Mouse (Mus musculus) liver (tissue): Measurements from ENCODE around the gene Casc4.

Experiments
- DNase-seq: peaks from one replicate; pipeline ENCODE4 v3.0.0-alpha.2; 2020; ENCODE audit warnings: mixed read lengths

Casc4 gene

GRCm38 (mm10) chr2:121866632-121867050 is at the start of gene Casc4:
Casc4 (plus strand) TSS chr2:121866970.
- DNase-seq = peak; percentile 90

GRCm38 (mm10) chr2:121821787-121822186 is 45.0 kb upstream of the Casc4 start:
- no peak for DNase-seq

- no peak for DNase-seq
These were observed 42.1 kb upstream of the Casc4 start for GRCm38 (mm10) chr2:121824653-121825052.

GRCm38 (mm10) chr2:121826189-121826588 is 40.6 kb upstream of the Casc4 start:
- no peak for DNase-seq

- no peak for DNase-seq
These were observed 38.4 kb upstream of the Casc4 start for GRCm38 (mm10) chr2:121828411-121828810.

GRCm38 (mm10) chr2:121832484-121832894 is 34.3 kb upstream of the Casc4 start:
- peak; percentile 25 for DNase-seq

GRCm38 (mm10) chr2:121834926-121835325 is 31.8 kb upstream of the Casc4 start:
- no peak for DNase-seq

GRCm38 (mm10) chr2:121841453-121841852 is 25.3 kb upstream of the Casc4 start:
- DNase-seq = no peak

- DNase-seq = no peak
These were observed 24.5 kb upstream of the Casc4 start for GRCm38 (mm10) chr2:121842249-121842648.

GRCm38 (mm10) chr2:121846050-121846449 is 20.7 kb upstream of the Casc4 start:
- DNase-seq = no peak

GRCm38 (mm10) chr2:121852045-121852444 is 14.7 kb upstream of the Casc4 start:
- DNase-seq = no peak

GRCm38 (mm10) chr2:121853974-121854373 is 12.8 kb upstream of the Casc4 start:
- no peak for DNase-seq

GRCm38 (mm10) chr2:121859380-121859980 is 7.3 kb upstream of the Casc4 start:
- DNase-seq = no peak

GRCm38 (mm10) chr2:121866071-121866601 is 634 bp upstream of the Casc4 start:
- no peak for DNase-seq

GRCm38 (mm10) chr2:121867051-121867928 is 520 bp downstream of the Casc4 start:
- peak; percentile 19 for DNase-seq

GRCm38 (mm10) chr2:121879506-121879905 is 12.7 kb downstream of the Casc4 start:
- no peak for DNase-seq

GRCm38 (mm10) chr2:121885509-121886106 is 18.8 kb downstream of the Casc4 start:
- no peak for DNase-seq

- DNase-seq = no peak
These were observed 19.6 kb downstream of the Casc4 start for GRCm38 (mm10) chr2:121886406-121886805.

- no peak for DNase-seq
These were observed 22.1 kb downstream of the Casc4 start for GRCm38 (mm10) chr2:121888720-121889497.

- no peak for DNase-seq
These were observed 28.5 kb downstream of the Casc4 start for GRCm38 (mm10) chr2:121895261-121895660.

GRCm38 (mm10) chr2:121896825-121897224 is 30.1 kb downstream of the Casc4 start:
- no peak for DNase-seq

- DNase-seq = no peak
These were observed 43.2 kb downstream of the Casc4 start for GRCm38 (mm10) chr2:121909975-121910374.
